Mouse (Mus musculus) ES-E14 (cell line): ENCODE measurements around the gene Fbn1.

Experiments used
- HCFC1 ChIP-seq: IDR thresholded peaks from 2 replicates; pipeline ENCODE4 v1.6.1; 2012; ENCODE audit warnings: low read length, inconsistent platforms, borderline replicate concordance; ENCODE audit not compliant: insufficient read depth
- MAFK ChIP-seq: IDR thresholded peaks from 2 replicates; pipeline ENCODE4 v1.6.1; 2014; ENCODE audit warnings: mild to moderate bottlenecking, low read depth, low read length, inconsistent platforms; ENCODE audit not compliant: insufficient read depth
- ZNF384 ChIP-seq: IDR thresholded peaks from 2 replicates; pipeline ENCODE4 v1.6.1; 2012; ENCODE audit warnings: low read depth, low read length, inconsistent platforms

DNA sequence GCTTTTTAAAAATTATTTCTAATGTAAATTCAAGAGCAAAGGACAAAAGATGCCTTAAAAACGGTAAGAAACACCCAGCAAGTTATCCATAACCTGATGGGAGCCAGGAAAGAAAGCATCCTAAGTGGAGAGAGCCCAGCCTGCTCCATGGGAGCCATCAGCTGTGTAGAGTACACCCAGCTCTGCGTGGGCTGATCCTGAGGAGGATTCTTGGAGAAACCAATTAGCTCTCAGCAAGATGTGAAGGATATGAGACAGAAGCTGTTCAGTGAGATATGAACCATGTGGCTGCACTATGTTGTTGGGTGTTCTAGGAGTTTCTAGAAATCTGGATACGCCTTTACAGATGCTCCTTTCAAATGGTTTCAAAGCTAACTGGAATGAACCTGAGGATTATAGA is 202.1 kb downstream of the Fbn1 start:
- TF ChIP-seq HCFC1 (no peak), ZNF384 (no peak), MAFK (no peak)
